In the genomic region with DNA sequence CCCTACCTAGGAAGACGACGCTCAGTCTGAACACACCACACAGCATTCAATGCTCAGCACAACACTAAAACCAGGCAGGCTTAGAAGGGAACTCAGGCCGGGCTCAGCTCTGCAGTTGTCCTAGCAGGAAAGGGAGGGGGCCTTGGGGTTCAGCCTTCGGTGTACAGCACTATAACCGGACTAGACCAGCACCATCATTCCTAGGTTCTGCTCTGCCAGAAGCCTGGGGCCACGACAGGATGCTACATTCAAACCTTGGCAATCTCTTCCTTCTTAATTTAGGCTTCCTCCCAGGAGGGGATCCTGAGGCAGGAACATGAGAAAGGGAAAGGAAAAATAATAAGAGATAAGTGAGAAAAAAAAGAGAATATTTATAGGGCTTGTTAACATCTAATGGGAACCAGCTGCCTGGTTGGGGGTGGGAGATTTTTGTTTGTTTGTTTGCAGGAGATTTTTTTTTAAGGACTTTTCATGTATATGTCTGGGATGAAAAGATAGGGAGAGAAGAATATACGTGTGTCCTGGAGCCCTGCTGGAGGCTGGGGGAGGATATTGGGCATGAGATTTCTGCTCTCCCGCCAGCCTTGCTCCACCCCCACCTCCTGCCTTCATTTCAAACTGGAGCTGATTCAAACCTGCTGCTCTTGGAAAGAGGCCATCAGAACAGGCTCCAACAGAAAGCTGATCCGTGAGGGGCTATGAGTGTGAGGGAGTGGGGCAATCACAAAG, we compare ENCODE assay signal across 8 mouse cellular contexts.
DNase-seq lines count a peak whose midpoint lies in the region; ATAC-seq and TF ChIP-seq lines count a peak whose summit lies in the region.

No protein-coding gene starts in this region.

- ATAC-seq in embryonic facial prominence, embryonic 15.5 days (ENCODE audit: insufficient number of reproducible peaks, low FRiP score, low TSS enrichment, low read depth) = peak; percentile 87
- peak; percentile 75 for ATAC-seq in limb, embryonic 11.5 days (ENCODE audit: insufficient number of reproducible peaks, low FRiP score, low TSS enrichment, low read depth)
- ATAC-seq in neural tube, embryonic 14.5 days (ENCODE audit: low read depth) = peak; percentile 82

- no peak overlapping the region for H3K9ac ChIP-seq in embryonic facial prominence, embryonic 15.5 days
- peak overlapping the region; percentile 34; the same call in 1 of the 2 replicates for H3K9ac ChIP-seq in limb, embryonic 11.5 days (ENCODE audit: low read length)
- H3K9ac ChIP-seq in neural tube, embryonic 14.5 days (replicated peaks; ENCODE audit: low read depth, low read length) = no peak overlapping the region

- H3K4me1 ChIP-seq in embryonic facial prominence, embryonic 15.5 days = peaks cover 46% of the 10 kb centered on the region
- H3K4me1 ChIP-seq in heart, embryonic 10.5 days = peaks cover 24% of the 10 kb centered on the region
- peaks cover 19% of the 10 kb centered on the region for H3K4me1 ChIP-seq in kidney, adult 2 months (ENCODE audit: control insufficient read depth, insufficient read depth, low read length)
- H3K4me1 ChIP-seq in limb, embryonic 11.5 days (ENCODE audit: control insufficient read depth, insufficient read depth, low read length) = peaks cover 40% of the 10 kb centered on the region
- peaks cover 5% of the 10 kb centered on the region; the same call in 1 of the 2 replicates for H3K4me1 ChIP-seq in neural tube, embryonic 14.5 days (ENCODE audit: control insufficient read depth, insufficient read depth, low read length)

- TF ChIP-seq POLR2A in kidney, adult 2 months (IDR thresholded peaks at IDR 0.05; ENCODE audit: low read depth, low read length) = no peak

- no peaks in the 10 kb centered on the region for H3K9me3 ChIP-seq in embryonic facial prominence, embryonic 15.5 days (replicated peaks)
- H3K9me3 ChIP-seq in heart, embryonic 10.5 days = no peaks in the 10 kb centered on the region
- H3K9me3 ChIP-seq in limb, embryonic 11.5 days (ENCODE audit: control insufficient read depth, low read length) = no peaks in the 10 kb centered on the region
- no peaks in the 10 kb centered on the region for H3K9me3 ChIP-seq in neural tube, embryonic 14.5 days (ENCODE audit: control insufficient read depth, low read length)

- no peaks in the 10 kb centered on the region for H3K27me3 ChIP-seq in embryonic facial prominence, embryonic 15.5 days
- H3K27me3 ChIP-seq in heart, embryonic 10.5 days (ENCODE audit: insufficient read depth, poor library complexity, severe bottlenecking) = no peaks in the 10 kb centered on the region
- H3K27me3 ChIP-seq in kidney, adult 2 months (replicated peaks; ENCODE audit: control insufficient read depth, insufficient read depth, low read length) = no peaks in the 10 kb centered on the region
- no peaks in the 10 kb centered on the region for H3K27me3 ChIP-seq in limb, embryonic 11.5 days (ENCODE audit: control insufficient read depth, insufficient read depth, low read length)
- no peaks in the 10 kb centered on the region for H3K27me3 ChIP-seq in neural tube, embryonic 14.5 days (ENCODE audit: control insufficient read depth, insufficient read depth, low read length)

- no peak overlapping the region for H3K4me3 ChIP-seq in embryonic facial prominence, embryonic 15.5 days (replicated peaks)
- H3K4me3 ChIP-seq in heart, embryonic 10.5 days = no peak overlapping the region
- H3K4me3 ChIP-seq in kidney, adult 2 months (ENCODE audit: insufficient read depth, low read depth, low read length) = no peak overlapping the region
- H3K4me3 ChIP-seq in limb, embryonic 11.5 days (ENCODE audit: low read depth, low read length) = no peak overlapping the region
- no peak overlapping the region for H3K4me3 ChIP-seq in neural tube, embryonic 14.5 days (ENCODE audit: low read depth, low read length)

- TF ChIP-seq CTCF in kidney, adult 2 months (conservative IDR thresholded peaks at IDR 0.05; ENCODE audit: insufficient read depth, insufficient read length, low read depth, low read length) = no peak

- DNase-seq in embryo, embryonic 10 days (ENCODE audit: low spot score) = peak; percentile 57
- DNase-seq in embryo, embryonic 9.5 days (ENCODE audit: extremely low spot score) = no peak
- no peak for DNase-seq in heart, embryonic 10.5 days (ENCODE audit: low spot score)
- peak; percentile 62 for DNase-seq in kidney, adult 2 months
- DNase-seq in limb, embryonic 11.5 days (ENCODE audit: low spot score) = peak; percentile 82
- DNase-seq in B cell, adult 2 months = no peak

- peak overlapping the region; percentile 24; the same call in 1 of the 2 replicates for H3K4me2 ChIP-seq in embryonic facial prominence, embryonic 15.5 days (replicated peaks)
- peak overlapping the region; percentile 15; the same call in 1 of the 2 replicates for H3K4me2 ChIP-seq in limb, embryonic 11.5 days (ENCODE audit: low read depth, severe bottlenecking)
- no peak overlapping the region for H3K4me2 ChIP-seq in neural tube, embryonic 14.5 days (ENCODE audit: low read depth, low read length)

- no peaks in the 10 kb centered on the region for H3K36me3 ChIP-seq in embryonic facial prominence, embryonic 15.5 days
- H3K36me3 ChIP-seq in heart, embryonic 10.5 days = no peaks in the 10 kb centered on the region
- H3K36me3 ChIP-seq in kidney, adult 2 months (ENCODE audit: control insufficient read depth, insufficient read depth, low read length) = no peaks in the 10 kb centered on the region
- H3K36me3 ChIP-seq in limb, embryonic 11.5 days (ENCODE audit: control insufficient read depth, insufficient read depth, low read length) = no peaks in the 10 kb centered on the region
- no peaks in the 10 kb centered on the region for H3K36me3 ChIP-seq in neural tube, embryonic 14.5 days (ENCODE audit: control insufficient read depth, insufficient read depth, low read length)

- H3K27ac ChIP-seq in embryonic facial prominence, embryonic 15.5 days (replicated peaks) = peak overlapping the region; percentile 93
- H3K27ac ChIP-seq in heart, embryonic 10.5 days = peak overlapping the region; percentile 64
- peak overlapping the region; percentile 68 for H3K27ac ChIP-seq in kidney, adult 2 months (ENCODE audit: insufficient read depth, low read depth, low read length)
- peak overlapping the region; percentile 96 for H3K27ac ChIP-seq in limb, embryonic 11.5 days (replicated peaks; ENCODE audit: low read depth, low read length)
- 0 out of 2 replicates have a peak overlapping the region, but pooled peaks have one; percentile 6 for H3K27ac ChIP-seq in neural tube, embryonic 14.5 days (ENCODE audit: low read depth, low read length)

- 9% methylated on average over 9 of the region's 9 CpGs for WGBS in embryonic facial prominence, embryonic 15.5 days
- WGBS in heart, embryonic 10.5 days = 28% methylated on average over 9 of the region's 9 CpGs
- WGBS in kidney, adult 2 months = 18% methylated on average over 9 of the region's 9 CpGs
- WGBS in limb, embryonic 11.5 days = 2% methylated on average over 9 of the region's 9 CpGs
- 21% methylated on average over 9 of the region's 9 CpGs for WGBS in neural tube, embryonic 14.5 days

Comparison
In these comparisons a context has a peak if more than half of its experiments do, and no peak if none do; other contexts are left out.
1. DNase-seq: peak in embryo, embryonic 10 days (single experiment), kidney, adult 2 months (single experiment) and limb, embryonic 11.5 days (single experiment); none in embryo, embryonic 9.5 days (single experiment), heart, embryonic 10.5 days (single experiment) and B cell, adult 2 months (0 of 2).
2. H3K27ac ChIP-seq: peak in every context shown above with its lines; median percentile 96 in limb, embryonic 11.5 days; 93 in embryonic facial prominence, embryonic 15.5 days; 68 in kidney, adult 2 months; 64 in heart, embryonic 10.5 days; 6 in neural tube, embryonic 14.5 days.
3. Peak in every context shown above with its lines, with median percentiles within 50 percentile points of each other: ATAC-seq.